Mouse (Mus musculus): Measurements from ENCODE around the gene Tesc.

- TF ChIP-seq CTCF (IDR thresholded peaks at IDR 0.05; ENCODE audit: borderline replicate concordance, insufficient read depth, low read length) (no peak), POLR2A (IDR thresholded peaks at IDR 0.05; ENCODE audit: low read depth, low read length) (no peak)
Observed at GRCm38 (mm10) chr5:118090101-118090500, 62.6 kb downstream of the Tesc start.
